Mouse (Mus musculus) bone marrow macrophage, adult 2 months (primary cell): ENCODE measurements around the gene Klf1. TPM values are rescaled to one million over a fixed set of nuclear protein-coding genes. Genes with fewer than 3 reads are reported as not detected.

ENCODE experiments used
- H3K27ac ChIP-seq: 2 replicates; pipeline ENCODE4 v1.5.1; 2012; ENCODE audit warnings: low read depth, low read length; ENCODE audit not compliant: insufficient read depth
- H3K4me1 ChIP-seq: 2 replicates; pipeline ENCODE4 v1.6.1; 2012; ENCODE audit warnings: low read length; ENCODE audit not compliant: control insufficient read depth, insufficient read depth
- H3K4me3 ChIP-seq: 2 replicates; pipeline ENCODE4 v1.5.1; 2012; ENCODE audit warnings: mild to moderate bottlenecking, low read length, moderate library complexity; ENCODE audit not compliant: insufficient read depth
- CTCF ChIP-seq: IDR thresholded peaks from 2 replicates; pipeline ENCODE4 v1.5.1; 2012; ENCODE audit warnings: low read depth, mild to moderate bottlenecking, low read length, moderate library complexity
- POLR2A ChIP-seq: IDR thresholded peaks from 2 replicates; pipeline ENCODE4 v1.6.1; 2012; ENCODE audit warnings: mild to moderate bottlenecking, low read depth, low read length, borderline replicate concordance
- polyA plus RNA-seq: library from polyadenylated mRNA; stranded (reverse); fragments of >200 nt; gene quantifications from 2 replicates; pipeline ENCODE4 v1.2.4, GENCODE M21; 2012; ENCODE audit not compliant: missing spikeins, insufficient read depth, insufficient read length

Klf1 gene
- polyA plus RNA-seq, 1 experiment = not detected

- TF ChIP-seq CTCF (no peak), POLR2A (no peak)
- Histone ChIP-seq H3K4me3 (no peak overlapping the region), H3K27ac (no peak overlapping the region), H3K4me1 (0 out of 2 replicates have a peak, but pooled peaks cover 2% of the 10 kb centered on the region)
Measured at GRCm38 (mm10) chr8:84884728-84885127, 17.0 kb upstream of the Klf1 start.

GRCm38 (mm10) chr8:84888280-84888679 is 13.4 kb upstream of the Klf1 start:
- TF ChIP-seq POLR2A (no peak), CTCF (no peak)
- Histone ChIP-seq H3K27ac (no peak overlapping the region), H3K4me3 (no peak overlapping the region), H3K4me1 (0 out of 2 replicates have a peak, but pooled peaks cover 2% of the 10 kb centered on the region)

- Histone ChIP-seq H3K27ac (no peak overlapping the region), H3K4me3 (no peak overlapping the region), H3K4me1 (0 out of 2 replicates have a peak, but pooled peaks cover 2% of the 10 kb centered on the region)
- TF ChIP-seq CTCF (no peak), POLR2A (no peak)
Measured at GRCm38 (mm10) chr8:84889141-84889540, 12.6 kb upstream of the Klf1 start.

GRCm38 (mm10) chr8:84892993-84893708 is 8.6 kb upstream of the Klf1 start:
- TF ChIP-seq CTCF = no peak
- no peak for TF ChIP-seq POLR2A
- H3K27ac ChIP-seq = no peak overlapping the region
- 0 out of 2 replicates have a peak, but pooled peaks cover 2% of the 10 kb centered on the region for H3K4me1 ChIP-seq
- peak overlapping the region; percentile 91 for H3K4me3 ChIP-seq

- Histone ChIP-seq H3K4me1 (0 out of 2 replicates have a peak, but pooled peaks cover 2% of the 10 kb centered on the region), H3K27ac (no peak within 1 kb of the TSS), H3K4me3 (peak within 1 kb of the TSS; percentile 91)
- no peak for TF ChIP-seq POLR2A
- no peak for TF ChIP-seq CTCF
Measured at GRCm38 (mm10) chr8:84893709-84894134, 8.0 kb upstream of the Klf1 start, which contains the start of gene Gcdh. Gcdh (minus strand) TSS chr8:84893921.

GRCm38 (mm10) chr8:84895963-84896362 is 5.8 kb upstream of the Klf1 start:
- H3K4me1 ChIP-seq = 0 out of 2 replicates have a peak, but pooled peaks cover 2% of the 10 kb centered on the region
- TF ChIP-seq CTCF (no peak), POLR2A (no peak)
- H3K27ac ChIP-seq = no peak overlapping the region
- no peak overlapping the region for H3K4me3 ChIP-seq

GRCm38 (mm10) chr8:84901071-84901470 is 657 bp upstream of the Klf1 start:
- no peak for TF ChIP-seq CTCF
- TF ChIP-seq POLR2A = no peak
- Histone ChIP-seq H3K4me3 (no peak overlapping the region), H3K27ac (no peak overlapping the region), H3K4me1 (peaks cover 3% of the 10 kb centered on the region; the same call in 1 of the 2 replicates)

GRCm38 (mm10) chr8:84902367-84902919 is 715 bp downstream of the Klf1 start:
- no peak for TF ChIP-seq CTCF
- TF ChIP-seq POLR2A = no peak

GRCm38 (mm10) chr8:84902920-84903661 is 1.4 kb downstream of the Klf1 start:
- Histone ChIP-seq H3K4me3 (peak overlapping the region; percentile 64), H3K27ac (no peak overlapping the region), H3K4me1 (peaks cover 5% of the 10 kb centered on the region)
- TF ChIP-seq POLR2A = no peak
- TF ChIP-seq CTCF = peak; percentile 45

More at GRCm38 (mm10) chr8:84902367-84902919, 715 bp downstream of the Klf1 start:
- H3K27ac ChIP-seq = no peak overlapping the region
- H3K4me3 ChIP-seq = peak overlapping the region; percentile 64
- peaks cover 3% of the 10 kb centered on the region; the same call in 1 of the 2 replicates for H3K4me1 ChIP-seq

- TF ChIP-seq POLR2A = no peak
- TF ChIP-seq CTCF = no peak
- H3K4me3 ChIP-seq = no peak overlapping the region
- H3K4me1 ChIP-seq = peaks cover 5% of the 10 kb centered on the region
- no peak overlapping the region for H3K27ac ChIP-seq
Measured at GRCm38 (mm10) chr8:84904351-84904750, 2.6 kb downstream of the Klf1 start.
